Mouse (Mus musculus): Measurements from ENCODE around the gene Chrng. TPM values are rescaled to one million over a fixed set of nuclear protein-coding genes. Genes with fewer than 3 reads are reported as not detected.
A peak's percentile ranks its signal among the peaks of the same experiment; 100 is the strongest.

The Chrng gene
- total and polyA plus RNA-seq, 3 experiments = not detected

DNA sequence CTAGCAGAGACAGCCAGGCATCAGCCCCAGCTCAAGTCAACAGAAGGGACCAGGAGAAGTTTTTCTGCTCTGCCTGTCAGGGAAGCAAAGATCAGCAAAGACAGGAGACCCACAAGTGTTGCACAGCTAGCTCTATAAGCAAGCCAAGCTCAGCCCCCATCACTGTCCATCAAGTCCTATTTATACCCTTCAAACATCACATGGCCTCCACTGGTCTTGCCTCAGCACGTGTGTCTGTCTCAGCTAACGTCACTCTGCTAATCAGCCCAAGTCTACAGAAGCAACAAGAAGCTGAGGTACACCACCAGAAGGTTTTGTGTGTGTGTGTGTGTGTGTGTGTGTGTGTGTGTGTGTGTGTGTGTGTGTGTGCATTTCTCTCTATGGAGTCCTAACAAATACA is 3.6 kb upstream of the Chrng start:
- Histone ChIP-seq H3K27me3 (ENCODE audit: control insufficient read depth, insufficient read depth, low read length) (no peaks in the 10 kb centered on the region), H3K27ac (no peak overlapping the region), H3K4me1 (ENCODE audit: control insufficient read depth, insufficient read depth, low read length) (no peaks in the 10 kb centered on the region), H3K9ac (ENCODE audit: low read depth, low read length) (no peak overlapping the region), H3K36me3 (ENCODE audit: control insufficient read depth, insufficient read depth, low read length) (no peaks in the 10 kb centered on the region), H3K4me3 (no peak overlapping the region), H3K79me2 (replicated peaks; ENCODE audit: control insufficient read depth, insufficient read depth, low read length) (no peaks in the 10 kb centered on the region)
- intact Hi-C loops (cut with DNase I) = no loop called here
- DNase-seq = no peak
- WGBS = 18% methylated on average over 2 of the region's 2 CpGs
- TF ChIP-seq CTCF (IDR thresholded peaks at IDR 0.05) (no peak), EP300 (IDR thresholded peaks at IDR 0.05; ENCODE audit: insufficient read depth, low read depth, low read length) (no peak), POLR2A (IDR thresholded peaks at IDR 0.05; ENCODE audit: insufficient read depth, low read depth, low read length) (no peak)

- TF ChIP-seq CTCF (IDR thresholded peaks at IDR 0.05) = no peak
- TF ChIP-seq EP300 (IDR thresholded peaks at IDR 0.05; ENCODE audit: insufficient read depth, low read depth, low read length) = no peak
- no peak for TF ChIP-seq POLR2A (IDR thresholded peaks at IDR 0.05; ENCODE audit: insufficient read depth, low read depth, low read length)
- no peaks in the 10 kb centered on the region for H3K79me2 ChIP-seq (replicated peaks; ENCODE audit: control insufficient read depth, insufficient read depth, low read length)
- no peak overlapping the region for H3K4me3 ChIP-seq
- no peaks in the 10 kb centered on the region for H3K36me3 ChIP-seq (ENCODE audit: control insufficient read depth, insufficient read depth, low read length)
- H3K9ac ChIP-seq (ENCODE audit: low read depth, low read length) = no peak overlapping the region
- no peaks in the 10 kb centered on the region for H3K27me3 ChIP-seq (ENCODE audit: control insufficient read depth, insufficient read depth, low read length)
- 35% methylated on average over 1 of the region's 1 CpGs for WGBS
- intact Hi-C loops (cut with DNase I) = no loop called here
- no peaks in the 10 kb centered on the region for H3K4me1 ChIP-seq (ENCODE audit: control insufficient read depth, insufficient read depth, low read length)
- DNase-seq = no peak
- H3K27ac ChIP-seq = no peak overlapping the region
These were observed 2.6 kb upstream of the Chrng start for GRCm38 (mm10) chr1:87201848-87202247.

- no peak for DNase-seq
- 77% methylated on average over 5 of the region's 5 CpGs for WGBS
- intact Hi-C loops (cut with DNase I) = no loop called here
- Histone ChIP-seq H3K9ac (ENCODE audit: low read depth, low read length) (no peak overlapping the region), H3K4me1 (ENCODE audit: control insufficient read depth, insufficient read depth, low read length) (no peaks in the 10 kb centered on the region), H3K27ac (no peak overlapping the region), H3K79me2 (replicated peaks; ENCODE audit: control insufficient read depth, insufficient read depth, low read length) (no peaks in the 10 kb centered on the region), H3K27me3 (ENCODE audit: control insufficient read depth, insufficient read depth, low read length) (no peaks in the 10 kb centered on the region), H3K36me3 (ENCODE audit: control insufficient read depth, insufficient read depth, low read length) (no peaks in the 10 kb centered on the region), H3K4me3 (no peak overlapping the region)
- TF ChIP-seq EP300 (IDR thresholded peaks at IDR 0.05; ENCODE audit: insufficient read depth, low read depth, low read length) = no peak
- TF ChIP-seq CTCF (IDR thresholded peaks at IDR 0.05) = no peak
- TF ChIP-seq POLR2A (IDR thresholded peaks at IDR 0.05; ENCODE audit: insufficient read depth, low read depth, low read length) = no peak
These were observed 678 bp upstream of the Chrng start for GRCm38 (mm10) chr1:87203779-87204178.

GRCm38 (mm10) chr1:87205038-87205437 is 581 bp downstream of the Chrng start:
- H3K27me3 ChIP-seq (ENCODE audit: control insufficient read depth, insufficient read depth, low read length) = no peaks in the 10 kb centered on the region
- 61% methylated on average over 6 of the region's 6 CpGs for WGBS
- H3K4me1 ChIP-seq (ENCODE audit: control insufficient read depth, insufficient read depth, low read length) = no peaks in the 10 kb centered on the region
- intact Hi-C loops (cut with DNase I) = no loop called here
- no peaks in the 10 kb centered on the region for H3K79me2 ChIP-seq (replicated peaks; ENCODE audit: control insufficient read depth, insufficient read depth, low read length)
- no peak for DNase-seq
- no peak overlapping the region for H3K9ac ChIP-seq (ENCODE audit: low read depth, low read length)
- no peaks in the 10 kb centered on the region for H3K36me3 ChIP-seq (ENCODE audit: control insufficient read depth, insufficient read depth, low read length)
- H3K4me3 ChIP-seq = no peak overlapping the region
- no peak for TF ChIP-seq CTCF (IDR thresholded peaks at IDR 0.05)
- no peak for TF ChIP-seq EP300 (IDR thresholded peaks at IDR 0.05; ENCODE audit: insufficient read depth, low read depth, low read length)
- TF ChIP-seq POLR2A (IDR thresholded peaks at IDR 0.05; ENCODE audit: insufficient read depth, low read depth, low read length) = no peak
- H3K27ac ChIP-seq = no peak overlapping the region

GRCm38 (mm10) chr1:87205502-87205901 is 1.0 kb downstream of the Chrng start:
- TF ChIP-seq EP300 (IDR thresholded peaks at IDR 0.05; ENCODE audit: insufficient read depth, low read depth, low read length) = no peak
- no peak for TF ChIP-seq CTCF (IDR thresholded peaks at IDR 0.05)
- no peak for TF ChIP-seq POLR2A (IDR thresholded peaks at IDR 0.05; ENCODE audit: insufficient read depth, low read depth, low read length)
- no peaks in the 10 kb centered on the region for H3K36me3 ChIP-seq (ENCODE audit: control insufficient read depth, insufficient read depth, low read length)
- intact Hi-C loops (cut with DNase I) = no loop called here
- H3K27ac ChIP-seq = no peak overlapping the region
- 52% methylated on average over 3 of the region's 3 CpGs for WGBS
- no peak for DNase-seq
- no peak overlapping the region for H3K9ac ChIP-seq (ENCODE audit: low read depth, low read length)
- H3K4me3 ChIP-seq = no peak overlapping the region
- no peaks in the 10 kb centered on the region for H3K4me1 ChIP-seq (ENCODE audit: control insufficient read depth, insufficient read depth, low read length)
- no peaks in the 10 kb centered on the region for H3K79me2 ChIP-seq (replicated peaks; ENCODE audit: control insufficient read depth, insufficient read depth, low read length)
- H3K27me3 ChIP-seq (ENCODE audit: control insufficient read depth, insufficient read depth, low read length) = no peaks in the 10 kb centered on the region

GRCm38 (mm10) chr1:87206339-87206738 is 1.9 kb downstream of the Chrng start:
- Histone ChIP-seq H3K79me2 (replicated peaks; ENCODE audit: control insufficient read depth, insufficient read depth, low read length) (no peaks in the 10 kb centered on the region), H3K36me3 (ENCODE audit: control insufficient read depth, insufficient read depth, low read length) (no peaks in the 10 kb centered on the region), H3K9ac (ENCODE audit: low read depth, low read length) (no peak overlapping the region), H3K27me3 (ENCODE audit: control insufficient read depth, insufficient read depth, low read length) (no peaks in the 10 kb centered on the region), H3K27ac (no peak overlapping the region), H3K4me3 (no peak overlapping the region), H3K4me1 (ENCODE audit: control insufficient read depth, insufficient read depth, low read length) (no peaks in the 10 kb centered on the region)
- 30% methylated on average over 17 of the region's 17 CpGs for WGBS
- DNase-seq = no peak
- intact Hi-C loops (cut with DNase I) = no loop called here
- TF ChIP-seq CTCF (IDR thresholded peaks at IDR 0.05) (peak; percentile 40), POLR2A (IDR thresholded peaks at IDR 0.05; ENCODE audit: insufficient read depth, low read depth, low read length) (no peak), EP300 (IDR thresholded peaks at IDR 0.05; ENCODE audit: insufficient read depth, low read depth, low read length) (no peak)
